Mouse (Mus musculus) Patski (cell line): ENCODE measurements around the gene Vps9d1. TPM values are rescaled to one million over a fixed set of nuclear protein-coding genes. Genes with fewer than 3 reads are reported as not detected.
"Not testable (repeated sequence)": the region's sequence is repeated elsewhere in the genome, so short reads cannot be mapped to it uniquely, and the experiment has no call there.

Experiments used
- ATAC-seq: fragments of 100-300 bp; one replicate; pipeline ENCODE4 v1.8.0; 2021
- CTCF ChIA-PET: fragments of 350-600 bp; sonication (Branson Sonifier 250); formaldehyde crosslinking; loops from one replicate; lab custom pipeline; 2022; ENCODE audit warnings: inconsistent platforms; lab: Charles Lee
- POLR2A ChIA-PET: fragments of 350-600 bp; sonication (Branson Sonifier 250); formaldehyde crosslinking; loops from one replicate; lab custom pipeline; 2022; ENCODE audit warnings: antibody characterized with exemption, inconsistent platforms; lab: Charles Lee
- DNase-seq: peaks from one replicate; pipeline ENCODE4 v3.0.0-alpha.2; 2011; ENCODE audit warnings: low read depth, low spot score
- H3K27me3 ChIP-seq: fragments of 371-371 bp; one replicate; pipeline ENCODE4 v1.5.1; 2021
- CTCF ChIP-seq: fragments of 100-300 bp; IDR thresholded peaks from one replicate; pipeline ENCODE4 v1.5.1; 2021
- in situ Hi-C: fragments of 300-500 bp; cut with MboI; formaldehyde crosslinking; loops from 3 replicates; pipeline ENCODE4 v1.11.1; 2018; ENCODE audit warnings: low pct_unique_long_range_greater_than_20kb, mixed read lengths
- polyA plus RNA-seq: library from polyadenylated mRNA; unstranded; gene quantifications from one replicate; pipeline ENCODE4 v1.2.3, GENCODE M21; 2021

Vps9d1 gene
- polyA plus RNA-seq, 1 experiment from 2014 or later: 22.1 TPM

- ATAC-seq: no peak
- no peaks in the 10 kb centered on the region for H3K27me3 ChIP-seq
- TF ChIP-seq CTCF: no peak
- DNase-seq: no peak
- POLR2A ChIA-PET: interaction anchor here (0.6 to 1.3 kb wide), 3 partner anchors 11 to 131 kb away, joined by 3 to 4 read pairs (median 4); no protein-coding TSS in a partner anchor
- in situ Hi-C loops: no loop called here
- CTCF ChIA-PET: no interaction called here
These were observed 14.8 kb downstream of the Vps9d1 start for GRCm38 (mm10) chr8:123239398-123239797.

- ChIA-PET POLR2A (interaction anchor here (0.7 to 1.5 kb wide), 5 partner anchors 9 to 49 kb away, joined by 3 to 6 read pairs (median 4); partner anchors contain the start of genes Vps9d1 and Zfp276), CTCF (interaction anchor here (1.1 to 1.9 kb wide), 5 partner anchors 9 to 129 kb away, joined by 3 to 6 read pairs (median 3); no protein-coding TSS in a partner anchor)
- peak; percentile 78 for ATAC-seq
- in situ Hi-C loops: no loop called here
- peak; percentile 17 for DNase-seq
- no peak for TF ChIP-seq CTCF
- no peaks in the 10 kb centered on the region for H3K27me3 ChIP-seq
These were observed 18.3 kb downstream of the Vps9d1 start, which contains the start of gene Spata2l for GRCm38 (mm10) chr8:123235520-123236497. Gene Spata2l, minus strand, starts transcription at chr8:123236233.

GRCm38 (mm10) chr8:123234918-123235519, 19.1 kb downstream of the Vps9d1 start:
- POLR2A ChIA-PET: interaction anchor here (1.1 to 1.5 kb wide), 4 partner anchors 8 to 20 kb away, joined by 3 to 6 read pairs (median 4); partner anchors contain the start of genes Vps9d1 and Zfp276
- peak; percentile 3 for ATAC-seq
- TF ChIP-seq CTCF: no peak
- CTCF ChIA-PET: interaction anchor here (1.3 to 1.5 kb wide), 3 partner anchors 9 to 128 kb away, joined by 3 to 6 read pairs (median 3); no protein-coding TSS in a partner anchor
- H3K27me3 ChIP-seq: no peaks in the 10 kb centered on the region
- in situ Hi-C loops: no loop called here
- DNase-seq: no peak

- CTCF ChIA-PET: interaction anchor here (1.0 to 1.5 kb wide), 4 partner anchors 8 to 20 kb away, joined by 3 to 7 read pairs (median 4); partner anchors contain the start of genes Chmp1a and Spata33
- no peak for DNase-seq
- no peak for TF ChIP-seq CTCF
- H3K27me3 ChIP-seq: no peaks in the 10 kb centered on the region
- in situ Hi-C loops: no loop called here
- POLR2A ChIA-PET: interaction anchor here (0.5 to 1.4 kb wide), 5 partner anchors 9 to 106 kb away, joined by 3 to 4 read pairs (median 3); partner anchors contain the start of gene Cdk10
- no peak for ATAC-seq
These were observed 20.4 kb downstream of the Vps9d1 start for GRCm38 (mm10) chr8:123233760-123234159.

GRCm38 (mm10) chr8:123233300-123233699, 20.8 kb downstream of the Vps9d1 start:
- no peak for TF ChIP-seq CTCF
- DNase-seq (no peak), ATAC-seq (no peak)
- H3K27me3 ChIP-seq: no peaks in the 10 kb centered on the region
- ChIA-PET CTCF (interaction anchor here (1.0 to 1.3 kb wide), 3 partner anchors 16 to 20 kb away, joined by 3 to 7 read pairs (median 3); partner anchors contain the start of genes Chmp1a and Spata33), POLR2A (interaction anchor here (1.0 to 1.4 kb wide), 2 partner anchors 10 to 17 kb away, joined by 3 to 4 read pairs; no protein-coding TSS in a partner anchor)
- in situ Hi-C loops: no loop called here

GRCm38 (mm10) chr8:123232553-123232952, 21.6 kb downstream of the Vps9d1 start:
- no peak for TF ChIP-seq CTCF
- CTCF ChIA-PET: no interaction called here
- DNase-seq (no peak), ATAC-seq (no peak)
- no peaks in the 10 kb centered on the region for H3K27me3 ChIP-seq
- in situ Hi-C loops: no loop called here
- POLR2A ChIA-PET: no interaction called here

- H3K27me3 ChIP-seq: no peaks in the 10 kb centered on the region
- ChIA-PET POLR2A (no interaction called here), CTCF (no interaction called here)
- TF ChIP-seq CTCF: no peak
- in situ Hi-C loops: no loop called here
- no peak for DNase-seq
- no peak for ATAC-seq
These were observed 22.4 kb downstream of the Vps9d1 start for GRCm38 (mm10) chr8:123231742-123232141.

GRCm38 (mm10) chr8:123230326-123230725, 23.8 kb downstream of the Vps9d1 start:
- POLR2A ChIA-PET, CTCF ChIA-PET, in situ Hi-C loops, ATAC-seq, H3K27me3 ChIP-seq, DNase-seq: not testable (repeated sequence)

- H3K27me3 ChIP-seq: no peaks in the 10 kb centered on the region
- ChIA-PET POLR2A (no interaction called here), CTCF (no interaction called here)
- no peak for DNase-seq
- in situ Hi-C loops: no loop called here
- ATAC-seq: no peak
- no peak for TF ChIP-seq CTCF
These were observed 25.7 kb downstream of the Vps9d1 start for GRCm38 (mm10) chr8:123228416-123228815.
